8 mouse cellular contexts compared by ENCODE assay signal in genomic region chr5:124540383-124540786, GRCm38 (mm10). TPM values are rescaled to one million over a fixed set of nuclear protein-coding genes. Genes with fewer than 3 reads are reported as not detected.
DNase-seq lines count a peak whose midpoint lies in the region; ATAC-seq and TF ChIP-seq lines count a peak whose summit lies in the region.

TSS of gene Tmed2 (plus strand) at chr5:124540695.

- peak; percentile 45 for TF ChIP-seq CTCF in ES-Bruce4 (IDR thresholded peaks at IDR 0.05; ENCODE audit: low read depth, low read length)
- peak; percentile 51 for TF ChIP-seq CTCF in liver, postnatal 0 days (IDR thresholded peaks at IDR 0.05; ENCODE audit: low read depth)

- no peaks in the 10 kb centered on the region for H3K27me3 ChIP-seq in ES-Bruce4 (ENCODE audit: control insufficient read depth, insufficient read depth, low read length, poor library complexity, severe bottlenecking)
- H3K27me3 ChIP-seq in forebrain, embryonic 13.5 days: no peaks in the 10 kb centered on the region
- no peaks in the 10 kb centered on the region for H3K27me3 ChIP-seq in liver, postnatal 0 days (ENCODE audit: insufficient read depth, low read length)
- no peaks in the 10 kb centered on the region for H3K27me3 ChIP-seq in neural tube, embryonic 14.5 days (ENCODE audit: control insufficient read depth, insufficient read depth, low read length)

- peaks cover 30% of the 10 kb centered on the region for H3K36me3 ChIP-seq in ES-Bruce4 (ENCODE audit: control insufficient read depth, insufficient read depth, low read length, poor library complexity, severe bottlenecking)
- H3K36me3 ChIP-seq in forebrain, embryonic 13.5 days (ENCODE audit: poor library complexity, severe bottlenecking): peaks cover 25% of the 10 kb centered on the region
- peaks cover 27% of the 10 kb centered on the region for H3K36me3 ChIP-seq in liver, postnatal 0 days (replicated peaks; ENCODE audit: insufficient read depth, low read length)
- peaks cover 15% of the 10 kb centered on the region for H3K36me3 ChIP-seq in neural tube, embryonic 14.5 days (ENCODE audit: control insufficient read depth, insufficient read depth, low read length)

- peak within 1 kb of the TSS; percentile 98 for H3K4me3 ChIP-seq in ES-Bruce4 (ENCODE audit: low read depth, low read length)
- peak within 1 kb of the TSS; percentile 94 for H3K4me3 ChIP-seq in forebrain, embryonic 13.5 days
- H3K4me3 ChIP-seq in liver, postnatal 0 days (ENCODE audit: low read depth, low read length): peak within 1 kb of the TSS; percentile 90
- H3K4me3 ChIP-seq in neural tube, embryonic 14.5 days (ENCODE audit: low read depth, low read length): peak within 1 kb of the TSS; percentile 85

- DNase-seq in heart, postnatal 10 days: peak; percentile 97 to 98
- DNase-seq in large intestine, adult 2 months (ENCODE audit: low read depth, low spot score): peak; percentile 79
- DNase-seq in liver, postnatal 0 days: peak; percentile 94
- DNase-seq in testis, postnatal 10 days (ENCODE audit: low spot score): peak; percentile 94

- intact Hi-C loops in heart, postnatal 10 days (cut with DNase I): loop anchor here (5.0 kb wide), 1 partner anchor 183 kb away; no protein-coding TSS in a partner anchor

- peaks cover 4% of the 10 kb centered on the region for H3K4me1 ChIP-seq in ES-Bruce4 (ENCODE audit: control insufficient read depth, insufficient read depth, low read length)
- H3K4me1 ChIP-seq in forebrain, embryonic 13.5 days: peaks cover 20% of the 10 kb centered on the region
- H3K4me1 ChIP-seq in liver, postnatal 0 days (ENCODE audit: insufficient read depth): peaks cover 15% of the 10 kb centered on the region
- peaks cover 12% of the 10 kb centered on the region for H3K4me1 ChIP-seq in neural tube, embryonic 14.5 days (ENCODE audit: control insufficient read depth, insufficient read depth, low read length)

- H3K27ac ChIP-seq in ES-Bruce4 (ENCODE audit: insufficient read depth, low read length): no peak within 1 kb of the TSS
- H3K27ac ChIP-seq in forebrain, embryonic 13.5 days: peak within 1 kb of the TSS; percentile 80
- H3K27ac ChIP-seq in liver, postnatal 0 days (ENCODE audit: low read depth): peak within 1 kb of the TSS; percentile 94
- H3K27ac ChIP-seq in neural tube, embryonic 14.5 days (ENCODE audit: low read depth, low read length): peak within 1 kb of the TSS; percentile 76

- peak within 1 kb of the TSS; percentile 86 for H3K4me2 ChIP-seq in forebrain, embryonic 13.5 days
- peak within 1 kb of the TSS; percentile 77 for H3K4me2 ChIP-seq in liver, postnatal 0 days (ENCODE audit: low read depth, low read length)
- peak within 1 kb of the TSS; percentile 95 for H3K4me2 ChIP-seq in neural tube, embryonic 14.5 days (ENCODE audit: low read depth, low read length)

- 0 out of 2 replicates have a peak, but pooled peaks have one; percentile 20 for TF ChIP-seq EP300 in ES-Bruce4 (IDR thresholded peaks at IDR 0.05; ENCODE audit: insufficient read depth, low read depth, low read length)
- peak; percentile 60; the same call in 1 of the 2 replicates for TF ChIP-seq EP300 in liver, postnatal 0 days (IDR thresholded peaks at IDR 0.05; ENCODE audit: low read depth)

- no peaks in the 10 kb centered on the region for H3K9me3 ChIP-seq in ES-Bruce4 (replicated peaks; ENCODE audit: control insufficient read depth, insufficient read depth, low read length, poor library complexity, severe bottlenecking)
- no peaks in the 10 kb centered on the region for H3K9me3 ChIP-seq in forebrain, embryonic 13.5 days (replicated peaks)
- H3K9me3 ChIP-seq in liver, postnatal 0 days (ENCODE audit: low read length): no peaks in the 10 kb centered on the region
- H3K9me3 ChIP-seq in neural tube, embryonic 14.5 days (ENCODE audit: control insufficient read depth, low read length): no peaks in the 10 kb centered on the region

- peak within 1 kb of the TSS; percentile 92 for H3K9ac ChIP-seq in ES-Bruce4 (ENCODE audit: low read depth, poor library complexity, severe bottlenecking)
- peak within 1 kb of the TSS; percentile 87 for H3K9ac ChIP-seq in forebrain, embryonic 13.5 days
- H3K9ac ChIP-seq in liver, postnatal 0 days (replicated peaks): peak within 1 kb of the TSS; percentile 87
- peak within 1 kb of the TSS; percentile 78 for H3K9ac ChIP-seq in neural tube, embryonic 14.5 days (replicated peaks; ENCODE audit: low read depth, low read length)

- under 1% methylated on average over 35 of the region's 35 CpGs for WGBS in forebrain, embryonic 13.5 days
- under 1% methylated on average over 35 of the region's 35 CpGs for WGBS in large intestine, adult 2 months
- under 1% methylated on average over 25 of the region's 35 CpGs for WGBS in liver, postnatal 0 days (ENCODE audit: insufficient replicate concordance)
- under 1% methylated on average over 34 of the region's 35 CpGs for WGBS in neural tube, embryonic 14.5 days

- no peak for TF ChIP-seq POLR2A in ES-Bruce4 (IDR thresholded peaks at IDR 0.05; ENCODE audit: insufficient read depth, low read length)

- peak; percentile 93 for ATAC-seq in cerebellum, adult (ENCODE audit: insufficient number of reproducible peaks, low FRiP score, low TSS enrichment)
- ATAC-seq in forebrain, embryonic 13.5 days: peak; percentile 97
- ATAC-seq in liver, postnatal 0 days: peak; percentile 96
- peak; percentile 94 for ATAC-seq in neural tube, embryonic 14.5 days (ENCODE audit: low read depth)

RNA-seq across cellular contexts. Expression of gene Tmed2, which starts in this region (rescaled TPM):
- 193 and 281 TPM in 2 replicates for polyA plus RNA-seq in ES-Bruce4 (2011; ENCODE audit: insufficient read depth, insufficient read length, low read depth, missing spikeins)
- 378 and 389 TPM in 2 replicates for polyA plus RNA-seq in forebrain, embryonic 13.5 days (2015; fragmentation: Nextera tagmentation; extraction: Ambion mirVana)
- 100 to 1,000 TPM; 201 to 206 TPM for total RNA-seq in heart, postnatal 10 days (2021)
- polyA plus RNA-seq in large intestine, adult 2 months (2012; rRNA removed): 129 and 151 TPM in 2 replicates
- 253 and 267 TPM in 2 replicates for polyA plus RNA-seq in liver, postnatal 0 days (2015; fragmentation: Nextera tagmentation; extraction: Ambion mirVana)
- polyA plus RNA-seq in neural tube, embryonic 14.5 days (2014; fragmentation: Nextera tagmentation; extraction: Ambion mirVana): 368 and 376 TPM in 2 replicates
